Mouse (Mus musculus): Measurements from ENCODE around the gene Elp4. TPM values are rescaled to one million over a fixed set of nuclear protein-coding genes. Genes with fewer than 3 reads are reported as not detected.

Gene Elp4
- polyA plus RNA-seq, 1 experiment from 2014 or later: 13.4 TPM

GRCm38 (mm10) chr2:105673054-105673453 is 231.3 kb downstream of the Elp4 start:
- Histone ChIP-seq H3K9me3 (replicated peaks; ENCODE audit: control insufficient read depth, low read length) (no peaks in the 10 kb centered on the region), H3K4me1 (ENCODE audit: control insufficient read depth, low read depth, low read length) (peaks cover 10% of the 10 kb centered on the region), H3K36me3 (ENCODE audit: control insufficient read depth, insufficient read depth) (no peaks in the 10 kb centered on the region), H3K27me3 (ENCODE audit: control insufficient read depth, insufficient read depth, low read depth, low read length) (peaks cover 100% of the 10 kb centered on the region), H3K27ac (ENCODE audit: low read length) (no peak overlapping the region), H3K9ac (ENCODE audit: low read depth, low read length) (no peak overlapping the region), H3K4me2 (ENCODE audit: low read depth, low read length) (no peak overlapping the region), H3K4me3 (ENCODE audit: low read depth, low read length) (no peak overlapping the region)
- no peak for ATAC-seq (ENCODE audit: low read depth)
- 0% methylated on average over 6 of the region's 6 CpGs for WGBS (ENCODE audit: insufficient replicate concordance)

GRCm38 (mm10) chr2:105672596-105672960 is 231.8 kb downstream of the Elp4 start:
- H3K4me2 ChIP-seq (ENCODE audit: low read depth, low read length): peak overlapping the region; percentile 4; the same call in 1 of the 2 replicates
- H3K9me3 ChIP-seq (replicated peaks; ENCODE audit: control insufficient read depth, low read length): no peaks in the 10 kb centered on the region
- H3K4me3 ChIP-seq (ENCODE audit: low read depth, low read length): no peak overlapping the region
- H3K4me1 ChIP-seq (ENCODE audit: control insufficient read depth, low read depth, low read length): peaks cover 10% of the 10 kb centered on the region
- WGBS (ENCODE audit: insufficient replicate concordance): 1% methylated on average over 16 of the region's 16 CpGs
- H3K9ac ChIP-seq (ENCODE audit: low read depth, low read length): no peak overlapping the region
- no peak for ATAC-seq (ENCODE audit: low read depth)
- H3K36me3 ChIP-seq (ENCODE audit: control insufficient read depth, insufficient read depth): no peaks in the 10 kb centered on the region
- H3K27me3 ChIP-seq (ENCODE audit: control insufficient read depth, insufficient read depth, low read depth, low read length): peaks cover 100% of the 10 kb centered on the region
- no peak overlapping the region for H3K27ac ChIP-seq (ENCODE audit: low read length)

GRCm38 (mm10) chr2:105671798-105672595 is 232.4 kb downstream of the Elp4 start:
- Histone ChIP-seq H3K27ac (ENCODE audit: low read length) (no peak overlapping the region), H3K36me3 (ENCODE audit: control insufficient read depth, insufficient read depth) (no peaks in the 10 kb centered on the region), H3K9me3 (replicated peaks; ENCODE audit: control insufficient read depth, low read length) (no peaks in the 10 kb centered on the region), H3K4me1 (ENCODE audit: control insufficient read depth, low read depth, low read length) (peaks cover 10% of the 10 kb centered on the region), H3K4me2 (ENCODE audit: low read depth, low read length) (peak overlapping the region; percentile 4; the same call in 1 of the 2 replicates), H3K27me3 (ENCODE audit: control insufficient read depth, insufficient read depth, low read depth, low read length) (peaks cover 100% of the 10 kb centered on the region), H3K4me3 (ENCODE audit: low read depth, low read length) (no peak overlapping the region), H3K9ac (ENCODE audit: low read depth, low read length) (no peak overlapping the region)
- 2% methylated on average over 25 of the region's 25 CpGs for WGBS (ENCODE audit: insufficient replicate concordance)
- no peak for ATAC-seq (ENCODE audit: low read depth)

- Histone ChIP-seq H3K4me3 (ENCODE audit: low read depth, low read length) (no peak overlapping the region), H3K27me3 (ENCODE audit: control insufficient read depth, insufficient read depth, low read depth, low read length) (peaks cover 100% of the 10 kb centered on the region), H3K9ac (ENCODE audit: low read depth, low read length) (no peak overlapping the region), H3K4me2 (ENCODE audit: low read depth, low read length) (no peak overlapping the region), H3K9me3 (replicated peaks; ENCODE audit: control insufficient read depth, low read length) (no peaks in the 10 kb centered on the region), H3K36me3 (ENCODE audit: control insufficient read depth, insufficient read depth) (no peaks in the 10 kb centered on the region), H3K4me1 (ENCODE audit: control insufficient read depth, low read depth, low read length) (peaks cover 10% of the 10 kb centered on the region), H3K27ac (ENCODE audit: low read length) (no peak overlapping the region)
- no peak for ATAC-seq (ENCODE audit: low read depth)
- 2% methylated on average over 9 of the region's 9 CpGs for WGBS (ENCODE audit: insufficient replicate concordance)
Measured at GRCm38 (mm10) chr2:105671116-105671797, 233.1 kb downstream of the Elp4 start.

- H3K36me3 ChIP-seq (ENCODE audit: control insufficient read depth, insufficient read depth): no peaks in the 10 kb centered on the region
- H3K4me3 ChIP-seq (ENCODE audit: low read depth, low read length): no peak overlapping the region
- H3K4me2 ChIP-seq (ENCODE audit: low read depth, low read length): no peak overlapping the region
- H3K27me3 ChIP-seq (ENCODE audit: control insufficient read depth, insufficient read depth, low read depth, low read length): peaks cover 100% of the 10 kb centered on the region
- no peak for ATAC-seq (ENCODE audit: low read depth)
- WGBS (ENCODE audit: insufficient replicate concordance): 2% methylated on average over 6 of the region's 6 CpGs
- H3K9ac ChIP-seq (ENCODE audit: low read depth, low read length): no peak overlapping the region
- peaks cover 10% of the 10 kb centered on the region for H3K4me1 ChIP-seq (ENCODE audit: control insufficient read depth, low read depth, low read length)
- no peaks in the 10 kb centered on the region for H3K9me3 ChIP-seq (replicated peaks; ENCODE audit: control insufficient read depth, low read length)
- no peak overlapping the region for H3K27ac ChIP-seq (ENCODE audit: low read length)
Measured at GRCm38 (mm10) chr2:105670731-105671095, 233.7 kb downstream of the Elp4 start.

GRCm38 (mm10) chr2:105669881-105670730 is 234.3 kb downstream of the Elp4 start:
- Histone ChIP-seq H3K36me3 (ENCODE audit: control insufficient read depth, insufficient read depth) (no peaks in the 10 kb centered on the region), H3K9ac (ENCODE audit: low read depth, low read length) (no peak overlapping the region), H3K4me2 (ENCODE audit: low read depth, low read length) (no peak overlapping the region), H3K4me1 (ENCODE audit: control insufficient read depth, low read depth, low read length) (peaks cover 9% of the 10 kb centered on the region), H3K27ac (ENCODE audit: low read length) (no peak overlapping the region), H3K27me3 (ENCODE audit: control insufficient read depth, insufficient read depth, low read depth, low read length) (peaks cover 100% of the 10 kb centered on the region), H3K4me3 (ENCODE audit: low read depth, low read length) (no peak overlapping the region), H3K9me3 (replicated peaks; ENCODE audit: control insufficient read depth, low read length) (no peaks in the 10 kb centered on the region)
- 2% methylated on average over 29 of the region's 29 CpGs for WGBS (ENCODE audit: insufficient replicate concordance)
- no peak for ATAC-seq (ENCODE audit: low read depth)

- H3K9ac ChIP-seq (ENCODE audit: low read depth, low read length): no peak overlapping the region
- no peak overlapping the region for H3K4me3 ChIP-seq (ENCODE audit: low read depth, low read length)
- peaks cover 2% of the 10 kb centered on the region for H3K4me1 ChIP-seq (ENCODE audit: control insufficient read depth, low read depth, low read length)
- H3K9me3 ChIP-seq (replicated peaks; ENCODE audit: control insufficient read depth, low read length): no peaks in the 10 kb centered on the region
- ATAC-seq (ENCODE audit: low read depth): no peak
- 1% methylated on average over 35 of the region's 35 CpGs for WGBS (ENCODE audit: insufficient replicate concordance)
- H3K27ac ChIP-seq (ENCODE audit: low read length): no peak overlapping the region
- H3K27me3 ChIP-seq (ENCODE audit: control insufficient read depth, insufficient read depth, low read depth, low read length): peaks cover 100% of the 10 kb centered on the region
- H3K4me2 ChIP-seq (ENCODE audit: low read depth, low read length): no peak overlapping the region
- H3K36me3 ChIP-seq (ENCODE audit: control insufficient read depth, insufficient read depth): no peaks in the 10 kb centered on the region
Measured at GRCm38 (mm10) chr2:105669371-105669861, 234.9 kb downstream of the Elp4 start.

- Histone ChIP-seq H3K4me3 (ENCODE audit: low read depth, low read length) (no peak within 1 kb of the TSS), H3K27ac (ENCODE audit: low read length) (no peak within 1 kb of the TSS), H3K4me1 (ENCODE audit: control insufficient read depth, low read depth, low read length) (no peaks in the 10 kb centered on the region; the same call in 1 of the 2 replicates), H3K9me3 (replicated peaks; ENCODE audit: control insufficient read depth, low read length) (no peaks in the 10 kb centered on the region), H3K9ac (ENCODE audit: low read depth, low read length) (no peak within 1 kb of the TSS), H3K36me3 (ENCODE audit: control insufficient read depth, insufficient read depth) (no peaks in the 10 kb centered on the region), H3K27me3 (ENCODE audit: control insufficient read depth, insufficient read depth, low read depth, low read length) (peaks cover 100% of the 10 kb centered on the region), H3K4me2 (ENCODE audit: low read depth, low read length) (no peak within 1 kb of the TSS)
- WGBS (ENCODE audit: insufficient replicate concordance): 3% methylated on average over 44 of the region's 44 CpGs
- no peak for ATAC-seq (ENCODE audit: low read depth)
Measured at GRCm38 (mm10) chr2:105668271-105669270, 235.8 kb downstream of the Elp4 start, which contains the start of gene Pax6. Pax6 (plus strand) TSS chr2:105668900.

Measured in liver, embryonic 16.5 days (tissue).